Mouse (Mus musculus) layer of hippocampus, postnatal 10 days (tissue): ENCODE results near the gene Lrrc36. TPM values are rescaled to one million over a fixed set of nuclear protein-coding genes. Genes with fewer than 3 reads are reported as not detected.

Experiments used
- total RNA-seq, 2 experiments: library from RNA; stranded (reverse); gene quantifications; 2 replicates each; pipeline ENCODE4 v1.2.3; 2021

Gene Lrrc36
- total RNA-seq, 2 experiments from 2014 or later = 0.98 to 1.4 TPM

Other genes starting within 250 kb of the Lrrc36 start
- 10 to 100 TPM; 32.1 to 35.7 TPM for gene Cbfb, start 242.9 kb upstream of the Lrrc36 start, total RNA-seq
- 10 to 100 TPM; 24.5 to 26.6 TPM for gene D230025D16Rik, start 188.4 kb upstream of the Lrrc36 start, total RNA-seq
- 1 to 10 TPM; 3.4 to 4.2 TPM for gene B3gnt9, start 158.4 kb upstream of the Lrrc36 start, total RNA-seq
- gene Tradd, start 149.0 kb upstream of the Lrrc36 start, total RNA-seq = 1 to 10 TPM; 6.5 to 8.9 TPM
- gene Fbxl8, start 148.9 kb upstream of the Lrrc36 start, total RNA-seq = under 1 TPM; 0.45 to 0.87 TPM
- under 1 TPM; 0.57 to 0.83 TPM for gene Hsf4, start 143.8 kb upstream of the Lrrc36 start, total RNA-seq
- 1 to 10 TPM; 3.6 to 3.7 TPM for gene Nol3, start 137.4 kb upstream of the Lrrc36 start, total RNA-seq
- 10 to 100 TPM; 60.0 to 60.5 TPM for gene 4931428F04Rik, start 123.7 kb upstream of the Lrrc36 start, total RNA-seq
- 1 to 10 TPM; 3.7 to 5.9 TPM for gene Exoc3l, start 117.5 kb upstream of the Lrrc36 start, total RNA-seq
- 10 to 100 TPM; 31.9 to 33.5 TPM for gene E2f4, start 115.9 kb upstream of the Lrrc36 start, total RNA-seq
- 1 to 10 TPM; 1.2 to 2.0 TPM for gene Elmo3, start 108.0 kb upstream of the Lrrc36 start, total RNA-seq
- gene Lrrc29, start 87.3 kb upstream of the Lrrc36 start, total RNA-seq = 1 to 10 TPM; 4.9 to 6.7 TPM
- gene Tmem208, start 87.2 kb upstream of the Lrrc36 start, total RNA-seq = 10 to 100 TPM; 43.4 to 46.6 TPM
- 1 to 10 TPM; 3.3 to 3.6 TPM for gene Fhod1, start 65.6 kb upstream of the Lrrc36 start, total RNA-seq
- gene Slc9a5, start 64.7 kb upstream of the Lrrc36 start, total RNA-seq = 10 to 100 TPM; 11.6 to 13.6 TPM
- gene Plekhg4, start 40.3 kb upstream of the Lrrc36 start, total RNA-seq = 1 to 10 TPM; 1.8 to 1.9 TPM
- not detected for gene Kctd19, start 69 bp upstream of the Lrrc36 start, total RNA-seq
- 10 to 100 TPM; 34.5 to 40.0 TPM for gene Tppp3, start 58.0 kb downstream of the Lrrc36 start, total RNA-seq
- 10 to 100 TPM; 17.5 to 20.4 TPM for gene Zdhhc1, start 83.3 kb downstream of the Lrrc36 start, total RNA-seq
- gene Hsd11b2, start 105.2 kb downstream of the Lrrc36 start, total RNA-seq = under 1 TPM in 1 of 2 experiments, not detected in 1; 0.18 TPM
- gene Atp6v0d1, start 152.5 kb downstream of the Lrrc36 start, total RNA-seq = 100 to 1,000 TPM; 298 to 305 TPM
- 10 to 100 TPM; 73.6 to 81.2 TPM for gene Ripor1, start 191.7 kb downstream of the Lrrc36 start, total RNA-seq
- gene Ctcf, start 223.0 kb downstream of the Lrrc36 start, total RNA-seq = 10 to 100 TPM; 63.6 to 67.7 TPM
- not detected for gene Agrp, start 223.8 kb downstream of the Lrrc36 start, total RNA-seq